Mouse (Mus musculus): ENCODE data around the gene Olfr690. TPM values are rescaled to one million over a fixed set of nuclear protein-coding genes. Genes with fewer than 3 reads are reported as not detected.

Olfr690 gene
- polyA plus RNA-seq (2012; rRNA removed), result not detected in 2 replicates

DNA sequence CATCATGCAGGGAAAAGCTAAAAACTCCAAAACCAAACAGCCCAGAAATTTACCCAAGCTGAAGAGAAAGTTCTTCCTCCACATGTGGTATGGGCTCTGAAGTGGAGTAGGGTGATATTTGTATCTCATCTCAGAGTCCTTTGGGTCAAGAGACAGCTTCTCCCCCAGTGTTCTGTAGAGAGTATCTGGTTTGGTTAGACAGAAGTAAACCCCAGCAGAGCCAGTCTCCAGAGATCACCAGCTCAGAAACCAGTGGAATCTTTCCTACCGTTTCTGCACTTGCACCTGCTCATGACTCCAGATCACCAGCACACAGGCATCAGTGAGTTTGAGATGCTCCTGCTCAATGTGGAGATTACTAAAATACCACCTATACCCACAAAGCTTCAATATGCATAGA lies at the start of gene Olfr690:
Gene Olfr690 (minus strand): TSS at position 101 of the 400 bp plus-strand sequence.

DNA sequence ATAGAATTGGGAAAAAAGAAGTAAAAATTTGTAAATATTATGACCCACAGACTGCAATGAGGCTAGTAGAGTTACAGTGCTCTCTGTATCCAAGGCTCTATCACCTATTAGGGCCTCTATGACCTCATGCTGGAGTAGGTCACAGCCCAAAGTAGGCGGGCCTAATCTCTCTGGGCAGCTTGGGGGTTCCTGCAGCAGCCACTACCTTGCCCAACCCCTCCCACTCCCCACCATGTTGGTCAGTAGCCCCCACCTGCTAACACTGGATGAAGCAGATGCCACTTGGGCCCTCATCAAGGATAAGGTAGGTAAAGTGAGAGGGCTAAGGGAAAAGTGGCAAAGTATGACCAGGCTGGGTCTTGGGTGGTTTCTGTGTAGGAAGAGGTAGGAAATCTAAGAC lies 41.0 kb upstream of the Olfr690 start, which contains the start of gene Gm5901:
Gene Gm5901 (plus strand): TSS at position 173 of the 400 bp plus-strand sequence.

DNA sequence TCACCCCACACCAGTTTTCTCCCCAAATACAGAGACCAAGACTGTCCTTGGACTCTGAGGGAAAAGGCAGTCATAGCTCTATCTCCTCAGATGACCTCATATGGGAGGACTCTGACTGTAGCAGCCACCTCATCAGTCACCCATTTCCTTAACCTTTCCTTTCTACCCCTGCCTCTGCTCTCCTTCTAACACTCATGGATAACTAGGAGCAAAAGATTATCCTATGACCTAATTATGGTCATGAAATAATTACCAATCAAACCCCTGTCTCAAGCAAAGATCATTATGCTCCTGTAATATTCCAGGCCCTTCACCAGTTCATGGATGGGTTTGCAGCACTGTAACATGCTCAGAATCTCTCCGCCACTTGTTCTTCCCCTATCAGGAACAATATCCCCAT lies 34.0 kb upstream of the Olfr690 start, which contains the start of gene Olfr692:
Gene Olfr692 (plus strand): TSS at position 301 of the 400 bp plus-strand sequence.

DNA sequence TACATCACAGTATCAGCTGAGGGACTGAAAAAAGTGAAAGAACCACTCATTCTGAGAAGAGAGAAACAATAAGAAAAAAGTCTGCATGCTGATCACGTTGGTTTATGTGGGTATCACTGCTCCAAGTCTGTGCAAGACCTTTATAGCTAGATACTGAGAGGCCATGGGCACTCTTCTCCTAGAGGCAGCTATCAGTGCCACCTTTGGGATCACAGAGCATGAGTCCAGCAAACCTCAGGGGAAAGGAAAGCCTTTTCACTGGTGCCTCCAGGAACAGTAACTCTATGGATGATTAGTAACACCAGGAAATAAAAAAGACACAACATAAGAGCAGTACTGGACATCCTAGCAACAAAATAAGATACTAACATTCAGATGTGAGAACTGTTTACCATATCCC lies 8.3 kb upstream of the Olfr690 start, which contains the start of gene Olfr691:
Gene Olfr691 (minus strand): TSS at position 101 of the 400 bp plus-strand sequence.

GRCm38 (mm10) chr7:105310865-105311264 lies 23.0 kb downstream of the Olfr690 start, which contains the start of gene Olfr689:
Gene Olfr689, plus strand, starts transcription at chr7:105311165.

GRCm38 (mm10) chr7:105287795-105288194 lies 46.1 kb downstream of the Olfr690 start, which contains the start of gene Olfr688:
Gene Olfr688, plus strand, starts transcription at chr7:105288095.

Other genes with a start within 250 kb of the Olfr690 start
- gene Olfr680-ps1, start 241.3 kb downstream of the Olfr690 start, polyA plus RNA-seq (2012; rRNA removed), result not detected in 2 replicates
- not detected in 2 replicates for gene Olfr681, start 217.3 kb downstream of the Olfr690 start, polyA plus RNA-seq (2012; rRNA removed)
- gene Olfr683, start 187.1 kb downstream of the Olfr690 start, polyA plus RNA-seq (2012; rRNA removed), result not detected in 2 replicates
- not detected in 2 replicates for gene Olfr684, start 170.5 kb downstream of the Olfr690 start, polyA plus RNA-seq (2012; rRNA removed)
- gene Olfr685, start 148.1 kb downstream of the Olfr690 start, polyA plus RNA-seq (2012; rRNA removed), result not detected in 2 replicates
- not detected in 2 replicates for gene Olfr686, start 126.6 kb downstream of the Olfr690 start, polyA plus RNA-seq (2012; rRNA removed)
- not detected in 2 replicates for gene Olfr688, start 46.0 kb downstream of the Olfr690 start, polyA plus RNA-seq (2012; rRNA removed)
- not detected in 2 replicates for gene Olfr689, start 22.9 kb downstream of the Olfr690 start, polyA plus RNA-seq (2012; rRNA removed)
- gene Olfr691, start 8.2 kb upstream of the Olfr690 start, polyA plus RNA-seq (2012; rRNA removed), result not detected in 2 replicates
- not detected in 2 replicates for gene Olfr692, start 34.1 kb upstream of the Olfr690 start, polyA plus RNA-seq (2012; rRNA removed)
- not detected in 2 replicates for gene Gm5901, start 40.9 kb upstream of the Olfr690 start, polyA plus RNA-seq (2012; rRNA removed)
- gene Fam160a2, start 66.0 kb upstream of the Olfr690 start, polyA plus RNA-seq (2012; rRNA removed), result 23.6 and 28.1 TPM in 2 replicates
- gene Cnga4, start 70.5 kb upstream of the Olfr690 start, polyA plus RNA-seq (2012; rRNA removed), result 0.05 and 0.08 TPM in 2 replicates
- gene Cckbr, start 91.6 kb upstream of the Olfr690 start, polyA plus RNA-seq (2012; rRNA removed), result 3.0 and 3.6 TPM in 2 replicates
- 51.6 and 102 TPM in 2 replicates for gene Cavin3, start 148.2 kb upstream of the Olfr690 start, polyA plus RNA-seq (2012; rRNA removed)
- gene Smpd1, start 220.3 kb upstream of the Olfr690 start, polyA plus RNA-seq (2012; rRNA removed), result 45.5 and 63.9 TPM in 2 replicates
- gene Apbb1, start 247.5 kb upstream of the Olfr690 start, polyA plus RNA-seq (2012; rRNA removed), result 35.3 and 39.9 TPM in 2 replicates